Comparison of ENCODE assay signal across 26 mouse cellular contexts in genomic region chr1:55732951-55733350, GRCm38 (mm10).
DNase-seq lines count a peak whose midpoint lies in the region; ATAC-seq and TF ChIP-seq lines count a peak whose summit lies in the region.
"Had no signal": no experiment of that assay in that cellular context is flagged by ENCODE, and none has a peak within 500 bp of the region (broad histone marks: within the 10 kb centered on the region; RNA-seq: fewer than 3 reads in every experiment).

No protein-coding gene starts in this region.

- H3K4me3 ChIP-seq in kidney, embryonic 15.5 days (replicated peaks), result no peak overlapping the region
- no peak overlapping the region for H3K4me3 ChIP-seq in forebrain, embryonic 15.5 days
- no peak overlapping the region for H3K4me3 ChIP-seq in intestine, postnatal 0 days (ENCODE audit: low read depth, low read length)
- H3K4me3 ChIP-seq: embryonic facial prominence, embryonic 12.5 days; erythroblast, embryonic 14.5 days; forebrain, embryonic 12.5 days; heart, embryonic 10.5 days; limb, embryonic 13.5 days; liver, embryonic 12.5 days; midbrain, embryonic 13.5 days had no signal

- no peak overlapping the region for H3K27ac ChIP-seq in kidney, embryonic 15.5 days
- no peak overlapping the region for H3K27ac ChIP-seq in forebrain, embryonic 15.5 days (replicated peaks)
- H3K27ac ChIP-seq in intestine, postnatal 0 days (ENCODE audit: low read depth, low read length), result no peak overlapping the region
- H3K27ac ChIP-seq: embryonic facial prominence, embryonic 12.5 days; forebrain, embryonic 12.5 days; heart, embryonic 10.5 days; hindbrain, embryonic 14.5 days; limb, embryonic 13.5 days; liver, embryonic 12.5 days; midbrain, embryonic 13.5 days; stomach, postnatal 0 days had no signal

- peak; percentile 29 for DNase-seq in adrenal gland, adult 8-10 months
- no peak for DNase-seq in adrenal gland, adult 18-20 months (ENCODE audit: low spot score in 2 of 2)
- peak; percentile 53 for DNase-seq in ovary, adult 18-20 months (ENCODE audit: low spot score)
- DNase-seq in ovary, postnatal 10 days (ENCODE audit: low spot score), result no peak
- DNase-seq in mesoderm, embryonic 11.5 days (ENCODE audit: low read depth, low spot score), result peak; percentile 29
- DNase-seq: cerebellum, adult 11 months; cerebellum, postnatal 14 days; heart, postnatal 4 days; layer of hippocampus, postnatal 36 days; lung, adult 18-20 months; right cerebral cortex, postnatal 14 days; thymus, postnatal 14 days had no signal

- WGBS in kidney, embryonic 15.5 days, result 32% methylated on average over 3 of the region's 3 CpGs
- WGBS in forebrain, embryonic 15.5 days, result 94% methylated on average over 3 of the region's 3 CpGs
- WGBS in intestine, postnatal 0 days, result 25% methylated on average over 3 of the region's 3 CpGs

- peaks cover 20% of the 10 kb centered on the region for H3K4me1 ChIP-seq in kidney, embryonic 15.5 days
- no peaks in the 10 kb centered on the region for H3K4me1 ChIP-seq in forebrain, embryonic 15.5 days
- no peaks in the 10 kb centered on the region for H3K4me1 ChIP-seq in intestine, postnatal 0 days (replicated peaks; ENCODE audit: control insufficient read depth, insufficient read depth, low read length)
- H3K4me1 ChIP-seq: embryonic facial prominence, embryonic 12.5 days; forebrain, embryonic 12.5 days; heart, embryonic 10.5 days; liver, embryonic 12.5 days; midbrain, embryonic 13.5 days had no signal

- ATAC-seq in kidney, embryonic 15.5 days (replicated peaks; ENCODE audit: low FRiP score), result 0 out of 2 replicates have a peak, but pooled peaks have one; percentile 18
- no peak for ATAC-seq in forebrain, embryonic 15.5 days (replicated peaks)
- no peak for ATAC-seq in intestine, postnatal 0 days
- ATAC-seq: CD4-positive, CD25-positive, alpha-beta regulatory T cell, adult 4 months; inflammation-experienced regulatory T-cells, adult 6 months; liver, embryonic 12.5 days; midbrain, embryonic 13.5 days had no signal

- H3K36me3 ChIP-seq in kidney, embryonic 15.5 days, result no peaks in the 10 kb centered on the region
- no peaks in the 10 kb centered on the region for H3K36me3 ChIP-seq in forebrain, embryonic 15.5 days
- no peaks in the 10 kb centered on the region for H3K36me3 ChIP-seq in intestine, postnatal 0 days (ENCODE audit: control insufficient read depth, insufficient read depth)
- H3K36me3 ChIP-seq: embryonic facial prominence, embryonic 12.5 days; forebrain, embryonic 12.5 days; heart, embryonic 10.5 days; limb, embryonic 13.5 days; liver, embryonic 12.5 days had no signal

- H3K9me3 ChIP-seq in kidney, embryonic 15.5 days (replicated peaks), result no peaks in the 10 kb centered on the region
- H3K9me3 ChIP-seq in forebrain, embryonic 15.5 days, result no peaks in the 10 kb centered on the region
- H3K9me3 ChIP-seq in intestine, postnatal 0 days (ENCODE audit: control insufficient read depth), result 0 out of 2 replicates have a peak, but pooled peaks cover 3% of the 10 kb centered on the region
- H3K9me3 ChIP-seq: embryonic facial prominence, embryonic 12.5 days; forebrain, embryonic 12.5 days; heart, embryonic 10.5 days; limb, embryonic 13.5 days; liver, embryonic 12.5 days; midbrain, embryonic 13.5 days had no signal

- no peak overlapping the region for H3K4me2 ChIP-seq in kidney, embryonic 15.5 days
- H3K4me2 ChIP-seq in forebrain, embryonic 15.5 days (replicated peaks), result no peak overlapping the region
- H3K4me2 ChIP-seq in intestine, postnatal 0 days (replicated peaks; ENCODE audit: low read depth), result no peak overlapping the region
- H3K4me2 ChIP-seq: embryonic facial prominence, embryonic 12.5 days; forebrain, embryonic 12.5 days; hindbrain, embryonic 14.5 days; limb, embryonic 13.5 days; liver, embryonic 12.5 days; midbrain, embryonic 13.5 days had no signal

- no peak for TF ChIP-seq CTCF in intestine, postnatal 0 days (IDR thresholded peaks at IDR 0.05; ENCODE audit: low read depth)

- H3K27me3 ChIP-seq in kidney, embryonic 15.5 days, result no peaks in the 10 kb centered on the region
- no peaks in the 10 kb centered on the region for H3K27me3 ChIP-seq in forebrain, embryonic 15.5 days
- H3K27me3 ChIP-seq in intestine, postnatal 0 days (replicated peaks; ENCODE audit: control insufficient read depth, insufficient read depth, low read length), result peaks cover 6% of the 10 kb centered on the region; the same call in 1 of the 2 replicates
- H3K27me3 ChIP-seq: limb, embryonic 13.5 days; liver, embryonic 12.5 days; midbrain, embryonic 13.5 days had no signal

- no peak overlapping the region for H3K9ac ChIP-seq in kidney, embryonic 15.5 days
- no peak overlapping the region for H3K9ac ChIP-seq in forebrain, embryonic 15.5 days (replicated peaks)
- no peak overlapping the region for H3K9ac ChIP-seq in intestine, postnatal 0 days (ENCODE audit: low read depth, low read length)
- H3K9ac ChIP-seq: embryonic facial prominence, embryonic 12.5 days; forebrain, embryonic 12.5 days; hindbrain, embryonic 14.5 days; limb, embryonic 13.5 days; liver, embryonic 12.5 days; midbrain, embryonic 13.5 days had no signal

Comparison
In these comparisons a context has a peak if more than half of its experiments do, and no peak if none do; other contexts are left out.
1. DNase-seq: peak in adrenal gland, adult 8-10 months (single experiment), ovary, adult 18-20 months (single experiment) and mesoderm, embryonic 11.5 days (single experiment); none in adrenal gland, adult 18-20 months (0 of 2) and ovary, postnatal 10 days (single experiment).